Mouse (Mus musculus): ENCODE results near the gene Mast2. TPM values are rescaled to one million over a fixed set of nuclear protein-coding genes. Genes with fewer than 3 reads are reported as not detected.

The Mast2 gene
- polyA plus RNA-seq, 1 experiment, result 224 TPM

- H3K4me1 ChIP-seq (ENCODE audit: control insufficient read depth, insufficient read depth, insufficient read length, low read length), result peaks cover 16% of the 10 kb centered on the region; the same call in 1 of the 2 replicates
- TF ChIP-seq POLR2A (IDR thresholded peaks at IDR 0.05; ENCODE audit: low read depth, low read length), result no peak
- no peak overlapping the region for H3K4me3 ChIP-seq (ENCODE audit: low read depth, low read length)
- H3K27ac ChIP-seq (ENCODE audit: insufficient read depth, low read depth, low read length), result peak overlapping the region; percentile 83
- 53% methylated on average over 2 of the region's 2 CpGs for WGBS
- no peaks in the 10 kb centered on the region for H3K27me3 ChIP-seq (ENCODE audit: control insufficient read depth, insufficient read depth, low read length)
- H3K36me3 ChIP-seq (ENCODE audit: control insufficient read depth, insufficient read depth, low read length), result no peaks in the 10 kb centered on the region
These were observed 27.9 kb upstream of the Mast2 start for GRCm38 (mm10) chr4:116491886-116492285.

GRCm38 (mm10) chr4:116491119-116491536, 27.1 kb upstream of the Mast2 start:
- no peaks in the 10 kb centered on the region for H3K27me3 ChIP-seq (ENCODE audit: control insufficient read depth, insufficient read depth, low read length)
- H3K4me1 ChIP-seq (ENCODE audit: control insufficient read depth, insufficient read depth, insufficient read length, low read length), result peaks cover 16% of the 10 kb centered on the region; the same call in 1 of the 2 replicates
- WGBS, result 7% methylated on average over 2 of the region's 2 CpGs
- no peak for TF ChIP-seq POLR2A (IDR thresholded peaks at IDR 0.05; ENCODE audit: low read depth, low read length)
- no peak for TF ChIP-seq CTCF (IDR thresholded peaks at IDR 0.05; ENCODE audit: extremely low read depth, insufficient read length, insufficient replicate concordance, low read depth, low read length)
- H3K4me3 ChIP-seq (ENCODE audit: low read depth, low read length), result no peak overlapping the region
- peak overlapping the region; percentile 83 for H3K27ac ChIP-seq (ENCODE audit: insufficient read depth, low read depth, low read length)
- no peaks in the 10 kb centered on the region for H3K36me3 ChIP-seq (ENCODE audit: control insufficient read depth, insufficient read depth, low read length)

GRCm38 (mm10) chr4:116483476-116483875, 19.5 kb upstream of the Mast2 start:
- no peak for TF ChIP-seq CTCF (IDR thresholded peaks at IDR 0.05; ENCODE audit: extremely low read depth, insufficient read length, insufficient replicate concordance, low read depth, low read length)
- TF ChIP-seq POLR2A (IDR thresholded peaks at IDR 0.05; ENCODE audit: low read depth, low read length), result no peak
- H3K27ac ChIP-seq (ENCODE audit: insufficient read depth, low read depth, low read length), result no peak overlapping the region

GRCm38 (mm10) chr4:116481322-116481721, 17.3 kb upstream of the Mast2 start:
- Histone ChIP-seq H3K4me1 (ENCODE audit: control insufficient read depth, insufficient read depth, insufficient read length, low read length) (no peaks in the 10 kb centered on the region; the same call in 1 of the 2 replicates), H3K27ac (ENCODE audit: insufficient read depth, low read depth, low read length) (no peak overlapping the region), H3K27me3 (ENCODE audit: control insufficient read depth, insufficient read depth, low read length) (no peaks in the 10 kb centered on the region), H3K36me3 (ENCODE audit: control insufficient read depth, insufficient read depth, low read length) (no peaks in the 10 kb centered on the region), H3K4me3 (ENCODE audit: low read depth, low read length) (no peak overlapping the region)
- TF ChIP-seq POLR2A (IDR thresholded peaks at IDR 0.05; ENCODE audit: low read depth, low read length) (no peak), CTCF (IDR thresholded peaks at IDR 0.05; ENCODE audit: extremely low read depth, insufficient read length, insufficient replicate concordance, low read depth, low read length) (no peak)
- WGBS, result 45% methylated on average over 2 of the region's 2 CpGs

More at GRCm38 (mm10) chr4:116483476-116483875, 19.5 kb upstream of the Mast2 start:
- Histone ChIP-seq H3K36me3 (ENCODE audit: control insufficient read depth, insufficient read depth, low read length) (no peaks in the 10 kb centered on the region), H3K4me3 (ENCODE audit: low read depth, low read length) (no peak overlapping the region), H3K4me1 (ENCODE audit: control insufficient read depth, insufficient read depth, insufficient read length, low read length) (no peaks in the 10 kb centered on the region; the same call in 1 of the 2 replicates), H3K27me3 (ENCODE audit: control insufficient read depth, insufficient read depth, low read length) (no peaks in the 10 kb centered on the region)
- 13% methylated on average over 2 of the region's 2 CpGs for WGBS

DNA sequence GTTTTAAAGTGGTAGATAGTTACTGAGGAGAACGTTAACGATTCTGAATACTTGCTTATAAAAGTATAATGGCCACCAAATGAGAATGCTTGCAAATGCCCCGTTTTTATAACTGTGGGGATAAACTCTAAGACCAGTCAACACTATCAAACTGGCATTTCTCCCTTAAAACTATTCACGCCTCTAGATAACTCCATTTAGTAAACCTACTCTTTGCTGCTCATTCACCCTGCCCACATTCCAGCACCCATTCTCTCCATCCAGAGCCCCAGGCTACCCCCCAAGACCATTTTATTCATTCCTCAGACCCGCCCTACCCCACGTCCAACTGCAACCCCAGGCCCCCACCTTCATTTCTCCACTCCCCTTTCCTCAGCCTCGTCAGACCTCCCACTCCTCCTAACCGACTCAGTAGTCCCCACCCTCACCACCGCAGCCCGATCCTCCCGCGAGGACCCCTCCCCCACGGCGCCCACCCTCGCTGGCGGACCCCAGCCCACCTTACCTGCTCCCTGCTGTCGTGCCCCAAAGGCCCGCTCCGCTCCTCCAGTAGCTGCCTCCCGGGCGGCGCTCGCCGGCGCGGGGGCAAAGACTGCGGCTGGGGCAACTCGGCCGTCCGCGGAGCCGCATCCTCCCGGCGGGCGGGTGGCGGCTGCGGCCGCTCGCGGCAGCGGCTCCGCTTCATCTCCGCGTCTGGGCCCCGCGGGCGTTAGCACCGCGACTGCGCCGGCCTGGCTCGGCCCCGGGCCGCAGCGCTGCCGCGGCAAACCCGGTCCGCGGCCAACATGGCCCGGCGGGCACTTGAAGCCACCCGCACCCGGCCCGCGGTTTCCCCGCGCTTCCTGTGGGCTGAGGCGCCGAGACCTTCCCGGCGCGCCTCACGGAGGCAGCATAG, 505 bp downstream of the Mast2 start:
- no peak for TF ChIP-seq POLR2A (IDR thresholded peaks at IDR 0.05; ENCODE audit: low read depth, low read length)
- no peak for TF ChIP-seq CTCF (IDR thresholded peaks at IDR 0.05; ENCODE audit: extremely low read depth, insufficient read length, insufficient replicate concordance, low read depth, low read length)
- peak overlapping the region; percentile 64 for H3K27ac ChIP-seq (ENCODE audit: insufficient read depth, low read depth, low read length)
- H3K4me3 ChIP-seq (ENCODE audit: low read depth, low read length), result peak overlapping the region; percentile 83
- no peaks in the 10 kb centered on the region for H3K27me3 ChIP-seq (ENCODE audit: control insufficient read depth, insufficient read depth, low read length)
- H3K4me1 ChIP-seq (ENCODE audit: control insufficient read depth, insufficient read depth, insufficient read length, low read length), result peaks cover 8% of the 10 kb centered on the region; the same call in 1 of the 2 replicates
- 1% methylated on average over 74 of the region's 74 CpGs for WGBS
- H3K36me3 ChIP-seq (ENCODE audit: control insufficient read depth, insufficient read depth, low read length), result no peaks in the 10 kb centered on the region

GRCm38 (mm10) chr4:116461943-116462342, 2.0 kb downstream of the Mast2 start:
- Histone ChIP-seq H3K27me3 (ENCODE audit: control insufficient read depth, insufficient read depth, low read length) (no peaks in the 10 kb centered on the region), H3K4me3 (ENCODE audit: low read depth, low read length) (no peak overlapping the region), H3K36me3 (ENCODE audit: control insufficient read depth, insufficient read depth, low read length) (no peaks in the 10 kb centered on the region), H3K4me1 (ENCODE audit: control insufficient read depth, insufficient read depth, insufficient read length, low read length) (peaks cover 8% of the 10 kb centered on the region; the same call in 1 of the 2 replicates), H3K27ac (ENCODE audit: insufficient read depth, low read depth, low read length) (no peak overlapping the region)
- 91% methylated on average over 3 of the region's 3 CpGs for WGBS
- TF ChIP-seq CTCF (IDR thresholded peaks at IDR 0.05; ENCODE audit: extremely low read depth, insufficient read length, insufficient replicate concordance, low read depth, low read length), result no peak
- no peak for TF ChIP-seq POLR2A (IDR thresholded peaks at IDR 0.05; ENCODE audit: low read depth, low read length)

GRCm38 (mm10) chr4:116451553-116451952, 12.4 kb downstream of the Mast2 start:
- Histone ChIP-seq H3K27me3 (ENCODE audit: control insufficient read depth, insufficient read depth, low read length) (no peaks in the 10 kb centered on the region), H3K27ac (ENCODE audit: insufficient read depth, low read depth, low read length) (peak overlapping the region; percentile 60), H3K36me3 (ENCODE audit: control insufficient read depth, insufficient read depth, low read length) (peaks cover 2% of the 10 kb centered on the region; the same call in 1 of the 2 replicates), H3K4me1 (ENCODE audit: control insufficient read depth, insufficient read depth, insufficient read length, low read length) (peaks cover 20% of the 10 kb centered on the region; the same call in 1 of the 2 replicates), H3K4me3 (ENCODE audit: low read depth, low read length) (no peak overlapping the region)
- TF ChIP-seq CTCF (IDR thresholded peaks at IDR 0.05; ENCODE audit: extremely low read depth, insufficient read length, insufficient replicate concordance, low read depth, low read length) (no peak), POLR2A (IDR thresholded peaks at IDR 0.05; ENCODE audit: low read depth, low read length) (no peak)

Data from small intestine, adult 2 months (tissue).